Mouse (Mus musculus) lung, adult 2 months (tissue): ENCODE measurements at regions not wholly inside any gene's neighbourhood (a gene's known extent, or its start where the extent isn't known, plus 50 kb on each side); places are given as distances from the start of the nearest gene placed in this dataset.

ENCODE experiments used
- DNase-seq: peaks from one replicate; pipeline ENCODE4 v3.0.0; 2022
- H3K4me1 ChIP-seq: fragments of 200-500 bp; 2 replicates; pipeline ENCODE4 v1.6.1; 2011; ENCODE audit warnings: low read length; ENCODE audit not compliant: control insufficient read depth, insufficient read depth
- H3K4me3 ChIP-seq: fragments of 200-500 bp; replicated peaks from 2 replicates; pipeline ENCODE3; 2011; ENCODE audit warnings: low read depth, mild to moderate bottlenecking, control low read depth, low read length; ENCODE audit errors: extremely low read depth
- CTCF ChIP-seq: fragments of 200-500 bp; IDR thresholded peaks from 2 replicates; pipeline ENCODE4 v1.5.1; 2011; ENCODE audit warnings: mild to moderate bottlenecking, low read length, control low read depth; ENCODE audit not compliant: insufficient read depth
- POLR2A ChIP-seq: fragments of 200-500 bp; IDR thresholded peaks from 2 replicates; pipeline ENCODE4 v1.6.1; 2011; ENCODE audit warnings: low read depth, mild to moderate bottlenecking, control low read depth, low read length, borderline replicate concordance; ENCODE audit errors: extremely low read depth
- WGBS: fragments of 180-500 bp; shearing (Covaris S2); methylation state at CpG from one replicate; pipeline ENCODE4 v1.1.7; 2018; 5-methylcytosine and 5-hydroxymethylcytosine counted together

DNA sequence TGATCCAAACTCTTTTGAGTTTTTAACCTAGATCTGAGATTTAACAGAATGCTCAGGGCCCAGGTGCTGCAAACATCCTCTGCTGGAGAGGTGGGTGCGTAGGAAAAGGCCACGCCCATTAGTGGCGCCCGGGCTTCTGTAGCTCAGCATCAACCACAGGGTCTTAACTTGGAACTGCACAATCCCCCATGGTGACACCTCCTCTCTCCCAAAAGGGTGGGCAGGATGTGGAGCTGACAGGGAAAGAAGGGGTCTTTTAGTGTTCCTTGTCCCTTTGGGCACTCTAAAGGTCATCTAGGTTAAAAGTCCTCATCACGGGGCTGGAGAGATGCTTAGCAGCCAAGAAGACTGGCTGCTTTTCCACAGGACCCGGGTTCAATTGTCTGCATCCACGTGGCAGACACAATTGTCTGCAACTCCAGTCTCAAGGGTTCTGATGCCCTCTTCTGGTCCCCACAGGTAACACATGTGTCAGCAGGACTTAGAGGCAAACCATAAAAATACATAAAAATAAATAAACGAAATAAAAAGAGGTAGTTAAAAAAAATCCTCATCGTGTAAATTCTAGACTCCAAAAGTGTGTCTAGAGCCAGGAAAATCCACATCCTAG lies 96.2 kb downstream of the Tmem30b start:
- no peaks in the 10 kb centered on the region for H3K4me1 ChIP-seq
- no peak overlapping the region for H3K4me3 ChIP-seq
- TF ChIP-seq POLR2A = no peak
- peak; percentile 69 for TF ChIP-seq CTCF
- WGBS = 55% methylated on average over 9 of the region's 9 CpGs
- no peak for DNase-seq

DNA sequence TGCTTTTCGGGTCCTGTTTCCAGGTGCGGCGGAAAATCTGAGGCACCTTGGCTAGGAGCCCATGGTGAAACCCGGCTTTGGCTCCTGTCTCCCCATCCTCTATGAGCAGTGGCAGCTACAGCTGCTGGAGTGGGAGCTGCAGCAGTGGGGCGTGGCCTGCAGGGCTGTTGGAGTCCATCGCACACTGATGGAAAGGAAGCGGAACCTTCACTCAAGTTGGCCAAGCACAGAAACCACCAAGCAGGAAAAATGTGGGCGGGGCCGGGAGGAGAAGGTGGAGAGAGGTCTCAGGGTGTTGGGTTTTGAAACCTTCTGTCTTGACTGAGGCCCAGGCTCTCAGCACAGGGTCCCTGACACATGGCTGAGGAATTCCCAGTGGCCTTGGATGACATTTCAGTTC lies 97.1 kb downstream of the Tmem30b start:
- WGBS = 24% methylated on average over 9 of the region's 9 CpGs
- DNase-seq = peak; percentile 40
- Histone ChIP-seq H3K4me1 (no peaks in the 10 kb centered on the region), H3K4me3 (no peak overlapping the region)
- TF ChIP-seq CTCF (no peak), POLR2A (no peak)

GRCm38 (mm10) chr12:73448388-73448965 lies 97.7 kb downstream of the Tmem30b start:
- TF ChIP-seq CTCF = no peak
- no peak overlapping the region for H3K4me3 ChIP-seq
- no peaks in the 10 kb centered on the region for H3K4me1 ChIP-seq
- DNase-seq = no peak
- 48% methylated on average over 10 of the region's 10 CpGs for WGBS

DNA sequence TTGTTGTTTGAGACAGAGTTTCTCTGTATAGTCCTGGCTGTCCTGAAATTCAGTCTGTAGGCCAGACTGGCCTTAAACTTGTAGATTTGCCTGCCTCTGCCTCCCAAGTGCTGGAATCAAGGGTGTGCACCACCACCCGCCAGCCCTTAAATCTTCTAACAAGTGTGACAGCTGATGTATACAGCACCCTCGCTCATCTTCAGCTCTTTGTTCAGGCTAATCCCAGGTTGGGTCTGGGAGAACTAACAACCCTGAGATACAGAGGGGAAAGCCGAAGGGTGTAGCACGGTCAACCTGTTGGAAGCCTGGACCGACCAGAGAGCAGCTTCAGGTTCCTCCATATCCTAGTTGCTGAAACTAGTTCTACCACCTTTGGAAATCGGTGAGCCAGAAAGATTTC lies 99.0 kb downstream of the Tmem30b start:
- DNase-seq = no peak
- TF ChIP-seq POLR2A = no peak
- no peak for TF ChIP-seq CTCF
- 91% methylated on average over 6 of the region's 6 CpGs for WGBS
- Histone ChIP-seq H3K4me1 (no peaks in the 10 kb centered on the region), H3K4me3 (no peak overlapping the region)

- DNase-seq = no peak
- H3K4me1 ChIP-seq = no peaks in the 10 kb centered on the region
- TF ChIP-seq POLR2A = no peak
- no peak for TF ChIP-seq CTCF
- no peak overlapping the region for H3K4me3 ChIP-seq
- 72% methylated on average over 7 of the region's 7 CpGs for WGBS
Measured at GRCm38 (mm10) chr12:73446148-73446547, 100.0 kb downstream of the Tmem30b start.

DNA sequence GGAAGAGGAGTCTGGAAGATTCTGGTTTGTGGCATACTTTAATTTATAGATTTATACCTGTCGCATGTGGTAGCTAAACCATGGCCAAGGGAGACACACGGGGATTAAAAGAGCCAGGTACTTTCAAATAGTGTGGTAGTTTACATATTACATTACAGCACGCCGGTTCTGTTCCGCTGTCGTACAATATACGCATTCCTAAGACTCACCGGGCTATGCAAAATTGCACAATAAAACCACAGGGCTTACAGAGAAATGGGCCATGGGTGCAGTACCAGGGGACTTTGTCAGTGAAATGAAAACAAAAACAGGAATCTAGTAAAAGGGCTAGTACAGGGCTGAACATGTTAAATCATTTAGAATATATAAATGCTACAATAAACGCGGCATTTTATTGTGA lies 100.6 kb downstream of the Tmem30b start:
- no peak for DNase-seq
- 79% methylated on average over 10 of the region's 10 CpGs for WGBS
- TF ChIP-seq CTCF = no peak
- TF ChIP-seq POLR2A = no peak
- Histone ChIP-seq H3K4me1 (no peaks in the 10 kb centered on the region), H3K4me3 (no peak overlapping the region)

GRCm38 (mm10) chr12:73445128-73445527 lies 101.1 kb downstream of the Tmem30b start:
- Histone ChIP-seq H3K4me3 (no peak overlapping the region), H3K4me1 (no peaks in the 10 kb centered on the region)
- no peak for DNase-seq
- 53% methylated on average over 10 of the region's 10 CpGs for whole genome bisulfite sequencing
- TF ChIP-seq POLR2A = no peak
- no peak for TF ChIP-seq CTCF

DNA sequence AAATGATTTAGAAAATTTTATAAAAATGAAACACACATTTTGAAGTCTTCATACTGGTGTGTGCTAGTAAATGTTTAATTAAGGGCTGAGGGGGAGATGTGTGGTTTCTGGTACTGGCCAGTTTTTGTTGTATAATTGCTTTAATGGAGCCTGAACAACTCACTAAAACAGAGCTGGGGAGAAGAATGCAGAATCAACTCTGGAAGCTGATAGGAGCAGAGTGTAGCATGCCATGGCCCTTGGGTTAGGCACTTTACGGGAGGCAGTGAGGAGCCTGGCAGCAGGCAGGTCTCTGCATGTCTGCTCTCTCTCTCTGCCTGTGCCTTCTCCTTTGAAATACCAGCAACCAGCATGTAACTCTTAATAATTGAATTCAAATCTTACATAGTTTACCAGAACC lies 104.9 kb downstream of the Tmem30b start:
- no peak overlapping the region for H3K4me3 ChIP-seq
- 81% methylated on average over 1 of the region's 1 CpGs for WGBS
- TF ChIP-seq POLR2A (no peak), CTCF (no peak)
- no peaks in the 10 kb centered on the region for H3K4me1 ChIP-seq
- no peak for DNase-seq

GRCm38 (mm10) chr12:73434684-73435083 lies 111.5 kb downstream of the Tmem30b start:
- H3K4me3 ChIP-seq = no peak overlapping the region
- no peaks in the 10 kb centered on the region for H3K4me1 ChIP-seq
- DNase-seq = no peak
- 46% methylated on average over 10 of the region's 10 CpGs for WGBS
- TF ChIP-seq POLR2A (no peak), CTCF (no peak)

GRCm38 (mm10) chr12:73432546-73432945 lies 113.6 kb downstream of the Tmem30b start:
- no peak for DNase-seq
- Histone ChIP-seq H3K4me1 (no peaks in the 10 kb centered on the region), H3K4me3 (no peak overlapping the region)
- TF ChIP-seq CTCF (no peak), POLR2A (no peak)
- 74% methylated on average over 5 of the region's 5 CpGs for WGBS
